Mouse (Mus musculus): ENCODE measurements at regions not wholly inside any gene's neighbourhood (a gene's known extent, or its start where the extent isn't known, plus 50 kb on each side); places are given as distances from the start of the nearest gene placed in this dataset.

DNA sequence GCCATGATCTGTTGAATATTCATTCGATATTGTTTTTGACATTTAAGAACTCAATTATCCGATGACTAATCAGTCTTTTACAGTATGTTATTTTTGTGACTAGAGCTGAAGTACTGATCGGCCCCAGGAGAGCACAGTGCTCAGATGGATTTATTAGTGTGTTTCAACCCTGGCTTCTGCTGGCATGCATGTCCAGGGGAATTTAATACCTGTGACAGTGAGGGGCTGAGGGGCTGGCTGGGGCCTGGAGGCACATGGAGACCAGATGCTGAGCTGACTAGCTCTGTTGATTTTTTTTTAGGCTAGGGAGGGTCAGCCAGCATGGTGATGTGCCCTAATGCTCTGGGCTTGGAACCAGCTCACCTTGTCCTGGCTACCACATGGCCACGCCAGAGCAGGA, 199.2 kb upstream of the Nxpe4 start:
- no peaks in the 10 kb centered on the region for H3K9me3 ChIP-seq
- no peak overlapping the region for H3K4me3 ChIP-seq (replicated peaks)
- ATAC-seq (ENCODE audit: low FRiP score), result no peak
- H3K9ac ChIP-seq, result no peak overlapping the region
- H3K27ac ChIP-seq, result no peak overlapping the region
- no peaks in the 10 kb centered on the region for H3K36me3 ChIP-seq (replicated peaks)
- no peaks in the 10 kb centered on the region for H3K27me3 ChIP-seq
- 87% methylated on average over 4 of the region's 4 CpGs for WGBS
- H3K4me1 ChIP-seq, result no peaks in the 10 kb centered on the region
- H3K4me2 ChIP-seq, result no peak overlapping the region

GRCm38 (mm10) chr9:47973130-47973529, 188.7 kb upstream of the Nxpe4 start:
- H3K27me3 ChIP-seq, result no peaks in the 10 kb centered on the region
- H3K4me2 ChIP-seq, result no peak overlapping the region
- no peaks in the 10 kb centered on the region for H3K9me3 ChIP-seq
- no peak for ATAC-seq (ENCODE audit: low FRiP score)
- 48% methylated on average over 12 of the region's 12 CpGs for WGBS
- no peaks in the 10 kb centered on the region for H3K36me3 ChIP-seq (replicated peaks)
- H3K4me3 ChIP-seq (replicated peaks), result no peak overlapping the region
- H3K27ac ChIP-seq, result no peak overlapping the region
- H3K9ac ChIP-seq, result no peak overlapping the region
- H3K4me1 ChIP-seq, result peaks cover 7% of the 10 kb centered on the region; the same call in 1 of the 2 replicates

DNA sequence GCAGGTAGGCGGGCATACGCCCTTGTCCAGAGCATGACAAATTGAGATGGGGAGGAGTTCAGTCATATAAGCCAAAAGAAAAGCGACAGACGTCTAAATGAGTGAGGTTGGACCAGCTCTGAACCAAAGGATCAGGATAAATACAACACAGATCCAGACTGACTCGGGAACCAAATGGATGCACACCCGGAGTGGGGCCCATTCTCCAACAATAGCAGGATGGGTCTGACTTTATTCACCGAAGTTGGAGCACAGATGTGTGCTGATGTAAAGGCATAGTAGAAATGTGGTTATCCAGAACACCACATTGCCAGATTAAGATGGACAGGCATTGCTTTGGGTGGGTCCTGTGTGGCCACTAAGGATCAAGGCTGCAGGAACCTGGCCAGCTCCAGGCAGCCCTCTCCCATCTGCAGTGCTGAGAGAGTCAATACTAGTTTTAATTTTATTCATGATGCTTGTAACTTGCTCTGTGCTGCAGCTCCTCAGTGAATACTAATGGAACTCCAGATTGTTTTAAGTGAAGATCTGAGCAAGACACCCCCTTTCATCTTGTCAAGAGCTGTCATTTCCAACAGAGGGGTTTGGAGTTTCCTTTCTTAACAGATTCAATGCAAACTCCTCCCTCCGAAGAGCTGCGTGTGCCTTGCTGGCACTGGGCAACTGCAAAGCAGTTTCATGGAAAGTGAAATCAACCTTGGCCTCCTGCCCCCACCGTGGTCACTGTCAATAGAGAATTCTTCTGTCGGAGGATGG, 176.3 kb upstream of the Nxpe4 start:
- H3K4me2 ChIP-seq, result no peak overlapping the region; the same call in 1 of the 2 replicates
- WGBS, result 47% methylated on average over 11 of the region's 11 CpGs
- H3K4me1 ChIP-seq, result peaks cover 19% of the 10 kb centered on the region
- H3K9ac ChIP-seq, result no peak overlapping the region
- no peaks in the 10 kb centered on the region for H3K36me3 ChIP-seq (replicated peaks)
- peak overlapping the region; percentile 53 for H3K27ac ChIP-seq
- H3K4me3 ChIP-seq (replicated peaks), result no peak overlapping the region
- peak; percentile 85 for ATAC-seq (ENCODE audit: low FRiP score)
- no peaks in the 10 kb centered on the region for H3K27me3 ChIP-seq
- no peaks in the 10 kb centered on the region for H3K9me3 ChIP-seq

DNA sequence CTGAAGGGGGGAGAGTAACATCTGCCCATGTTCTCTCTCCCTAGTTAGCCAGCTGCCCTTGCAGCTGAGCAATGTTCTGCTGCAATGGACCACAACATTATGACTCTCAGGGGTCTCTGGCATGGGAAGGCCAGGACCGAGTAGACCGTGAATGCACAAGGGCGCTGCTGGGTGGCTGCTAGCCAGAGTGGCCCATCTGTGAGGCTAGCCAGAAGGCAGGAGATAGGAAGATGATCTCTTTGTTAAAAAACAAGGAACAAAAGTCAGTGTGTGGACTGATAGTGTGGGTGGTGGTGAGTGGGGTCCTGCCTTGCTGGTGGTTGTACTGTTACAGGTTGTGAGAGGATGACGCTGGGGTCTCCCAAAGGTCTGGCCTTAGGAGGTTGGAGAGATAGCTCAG, 174.6 kb upstream of the Nxpe4 start:
- Histone ChIP-seq H3K9me3 (no peaks in the 10 kb centered on the region), H3K36me3 (replicated peaks) (no peaks in the 10 kb centered on the region), H3K27me3 (no peaks in the 10 kb centered on the region), H3K4me2 (no peak overlapping the region), H3K27ac (no peak overlapping the region), H3K4me3 (replicated peaks) (no peak overlapping the region), H3K4me1 (peaks cover 19% of the 10 kb centered on the region), H3K9ac (no peak overlapping the region)
- ATAC-seq (ENCODE audit: low FRiP score), result no peak
- WGBS, result 100% methylated on average over 4 of the region's 4 CpGs

DNA sequence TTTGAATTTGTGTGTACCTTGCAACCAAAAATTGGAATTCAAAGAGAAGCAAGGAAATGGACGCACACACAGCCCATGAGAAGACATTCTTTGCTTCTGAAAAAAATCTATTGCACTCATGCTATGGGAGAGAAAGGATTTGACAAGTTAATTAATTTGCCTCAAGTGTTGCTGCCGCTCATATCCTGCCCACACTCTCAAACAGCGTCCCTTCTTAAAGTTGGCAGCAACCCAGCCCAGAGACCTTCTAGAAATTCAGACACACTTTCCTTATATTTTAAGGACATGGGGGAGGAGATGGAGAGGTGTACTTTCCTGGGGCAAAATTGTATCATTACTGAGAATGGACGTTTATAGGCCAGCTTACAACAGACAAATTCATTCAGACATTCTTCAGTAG, 167.2 kb upstream of the Nxpe4 start:
- H3K9ac ChIP-seq, result no peak overlapping the region
- H3K36me3 ChIP-seq (replicated peaks), result no peaks in the 10 kb centered on the region
- no peak overlapping the region for H3K4me2 ChIP-seq
- no peak for ATAC-seq (ENCODE audit: low FRiP score)
- no peaks in the 10 kb centered on the region for H3K4me1 ChIP-seq
- H3K9me3 ChIP-seq, result no peaks in the 10 kb centered on the region
- H3K27ac ChIP-seq, result no peak overlapping the region
- 67% methylated on average over 4 of the region's 4 CpGs for WGBS
- H3K4me3 ChIP-seq (replicated peaks), result no peak overlapping the region
- 0 out of 2 replicates have a peak, but pooled peaks cover 3% of the 10 kb centered on the region for H3K27me3 ChIP-seq

- no peak overlapping the region for H3K4me3 ChIP-seq (replicated peaks)
- no peak overlapping the region for H3K9ac ChIP-seq
- ATAC-seq (ENCODE audit: low FRiP score), result no peak
- no peak overlapping the region for H3K27ac ChIP-seq
- no peaks in the 10 kb centered on the region for H3K4me1 ChIP-seq
- no peak overlapping the region for H3K4me2 ChIP-seq
- no peaks in the 10 kb centered on the region for H3K9me3 ChIP-seq
- H3K27me3 ChIP-seq, result 0 out of 2 replicates have a peak, but pooled peaks cover 3% of the 10 kb centered on the region
- H3K36me3 ChIP-seq (replicated peaks), result no peaks in the 10 kb centered on the region
- 88% methylated on average over 12 of the region's 12 CpGs for WGBS
Observed at GRCm38 (mm10) chr9:47999632-48000031, 162.2 kb upstream of the Nxpe4 start.

- WGBS, result 95% methylated on average over 3 of the region's 3 CpGs
- Histone ChIP-seq H3K9me3 (no peaks in the 10 kb centered on the region), H3K36me3 (replicated peaks) (no peaks in the 10 kb centered on the region), H3K4me3 (replicated peaks) (no peak overlapping the region), H3K27me3 (no peaks in the 10 kb centered on the region), H3K4me2 (no peak overlapping the region), H3K27ac (no peak overlapping the region), H3K4me1 (no peaks in the 10 kb centered on the region), H3K9ac (no peak overlapping the region)
- no peak for ATAC-seq (ENCODE audit: low FRiP score)
Observed at GRCm38 (mm10) chr9:48029021-48029420, 132.8 kb upstream of the Nxpe4 start.

- Histone ChIP-seq H3K27me3 (peaks cover 4% of the 10 kb centered on the region; the same call in 1 of the 2 replicates), H3K9me3 (no peaks in the 10 kb centered on the region), H3K27ac (no peak overlapping the region), H3K36me3 (replicated peaks) (no peaks in the 10 kb centered on the region), H3K4me2 (no peak overlapping the region), H3K4me3 (replicated peaks) (no peak overlapping the region), H3K4me1 (no peaks in the 10 kb centered on the region), H3K9ac (no peak overlapping the region)
- 92% methylated on average over 3 of the region's 3 CpGs for WGBS
- no peak for ATAC-seq (ENCODE audit: low FRiP score)
Observed at GRCm38 (mm10) chr9:48030839-48031238, 131.0 kb upstream of the Nxpe4 start.

GRCm38 (mm10) chr9:48035959-48036358, 125.9 kb upstream of the Nxpe4 start:
- no peak for ATAC-seq (ENCODE audit: low FRiP score)
- no peak overlapping the region for H3K4me3 ChIP-seq (replicated peaks)
- no peaks in the 10 kb centered on the region for H3K36me3 ChIP-seq (replicated peaks)
- no peaks in the 10 kb centered on the region for H3K9me3 ChIP-seq
- no peak overlapping the region for H3K27ac ChIP-seq
- H3K4me2 ChIP-seq, result no peak overlapping the region
- H3K27me3 ChIP-seq, result peaks cover 4% of the 10 kb centered on the region; the same call in 1 of the 2 replicates
- no peaks in the 10 kb centered on the region for H3K4me1 ChIP-seq
- H3K9ac ChIP-seq, result no peak overlapping the region

DNA sequence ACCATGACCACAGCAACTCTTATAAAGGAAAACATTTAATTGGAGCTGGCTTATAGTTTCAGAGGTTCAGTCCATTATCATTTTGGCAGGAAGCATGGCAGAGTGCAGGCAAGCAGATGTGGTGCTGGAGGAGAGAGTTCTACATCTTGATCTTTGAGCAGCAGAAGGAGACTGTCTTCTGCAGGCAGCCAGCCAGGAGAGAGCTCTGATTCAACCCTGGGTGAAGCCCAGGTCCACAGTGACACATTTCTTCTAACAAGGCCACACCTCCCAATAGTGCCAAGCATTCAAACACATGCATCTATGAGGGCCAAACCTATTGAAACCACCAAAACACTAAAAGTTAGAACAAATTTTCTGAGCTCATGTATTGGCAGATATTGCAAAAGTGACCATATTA, 117.0 kb upstream of the Nxpe4 start:
- H3K4me3 ChIP-seq (replicated peaks), result no peak overlapping the region

DNA sequence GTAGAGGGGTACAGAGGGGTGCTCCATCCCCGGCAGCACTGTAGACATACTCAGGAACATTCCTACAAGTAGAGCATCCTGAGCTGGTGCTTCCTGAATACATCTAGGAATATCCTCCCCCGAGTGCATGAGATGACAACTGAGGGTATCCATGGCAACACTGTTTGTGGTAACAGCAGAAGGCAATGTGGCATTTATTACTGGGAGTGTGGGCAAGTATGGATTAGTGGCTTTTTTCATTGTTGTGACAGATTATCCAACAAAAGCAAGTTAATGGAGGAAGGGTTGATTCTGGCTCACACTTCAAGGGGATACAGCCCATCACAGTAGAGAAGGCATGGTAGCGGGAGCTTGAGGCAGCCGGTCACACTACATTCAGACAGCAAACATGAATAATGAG, 114.0 kb upstream of the Nxpe4 start:
- Histone ChIP-seq H3K36me3 (replicated peaks) (no peaks in the 10 kb centered on the region), H3K9ac (no peak overlapping the region), H3K4me3 (replicated peaks) (no peak overlapping the region), H3K27me3 (no peaks in the 10 kb centered on the region), H3K4me1 (peaks cover 2% of the 10 kb centered on the region; the same call in 1 of the 2 replicates), H3K27ac (no peak overlapping the region), H3K4me2 (no peak overlapping the region), H3K9me3 (no peaks in the 10 kb centered on the region)
- no peak for ATAC-seq (ENCODE audit: low FRiP score)
- 61% methylated on average over 4 of the region's 4 CpGs for WGBS

More for the DNA sequence above, 117.0 kb upstream of the Nxpe4 start:
- ATAC-seq (ENCODE audit: low FRiP score), result no peak
- H3K9ac ChIP-seq, result no peak overlapping the region
- H3K4me1 ChIP-seq, result peaks cover 2% of the 10 kb centered on the region; the same call in 1 of the 2 replicates
- H3K9me3 ChIP-seq, result no peaks in the 10 kb centered on the region
- no peak overlapping the region for H3K27ac ChIP-seq
- H3K27me3 ChIP-seq, result no peaks in the 10 kb centered on the region
- H3K36me3 ChIP-seq (replicated peaks), result no peaks in the 10 kb centered on the region
- no peak overlapping the region for H3K4me2 ChIP-seq

- Histone ChIP-seq H3K9ac (no peak overlapping the region), H3K36me3 (replicated peaks) (no peaks in the 10 kb centered on the region), H3K9me3 (no peaks in the 10 kb centered on the region), H3K27ac (no peak overlapping the region), H3K27me3 (peaks cover 6% of the 10 kb centered on the region; the same call in 1 of the 2 replicates), H3K4me3 (replicated peaks) (no peak overlapping the region), H3K4me2 (no peak overlapping the region), H3K4me1 (peaks cover 10% of the 10 kb centered on the region)
- no peak for ATAC-seq (ENCODE audit: low FRiP score)
- 70% methylated on average over 4 of the region's 4 CpGs for WGBS
Observed at GRCm38 (mm10) chr9:48053580-48053979, 108.2 kb upstream of the Nxpe4 start.

DNA sequence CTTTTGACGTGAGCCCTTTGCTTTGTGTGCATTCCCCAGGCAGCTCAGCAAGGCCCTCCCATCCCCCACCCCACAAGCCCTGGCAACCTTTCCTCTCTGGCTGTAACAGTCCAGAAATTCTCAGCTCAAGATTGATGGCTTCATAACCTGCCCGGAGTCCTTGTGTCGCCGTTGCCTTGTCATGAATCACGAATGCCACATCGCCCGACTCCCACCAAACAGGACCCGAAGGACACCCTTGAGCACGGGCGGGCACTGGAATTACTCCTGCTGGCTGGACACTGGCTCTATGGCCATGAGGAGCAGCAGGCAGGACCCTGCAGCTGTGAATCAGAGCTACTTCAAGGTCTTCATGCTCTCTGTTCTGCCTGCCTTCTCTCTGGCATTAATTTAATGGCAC, 106.6 kb upstream of the Nxpe4 start:
- H3K36me3 ChIP-seq (replicated peaks), result no peaks in the 10 kb centered on the region
- ATAC-seq (ENCODE audit: low FRiP score), result no peak
- H3K27me3 ChIP-seq, result peaks cover 6% of the 10 kb centered on the region; the same call in 1 of the 2 replicates
- no peaks in the 10 kb centered on the region for H3K9me3 ChIP-seq
- H3K4me1 ChIP-seq, result peaks cover 16% of the 10 kb centered on the region
- no peak overlapping the region for H3K4me3 ChIP-seq (replicated peaks)
- no peak overlapping the region for H3K4me2 ChIP-seq
- H3K9ac ChIP-seq, result no peak overlapping the region
- 81% methylated on average over 10 of the region's 10 CpGs for WGBS
- H3K27ac ChIP-seq, result no peak overlapping the region

All from forebrain, embryonic 12.5 days (tissue).